Mouse (Mus musculus) spleen, adult 12 weeks (tissue): ENCODE measurements at regions not wholly inside any gene's neighbourhood (a gene's known extent, or its start where the extent isn't known, plus 50 kb on each side); places are given as distances from the start of the nearest gene placed in this dataset.
A peak's percentile ranks its signal among the peaks of the same experiment; 100 is the strongest.

Experiments used
- DNase-seq: peaks from one replicate; pipeline ENCODE4 v3.0.0; 2022; ENCODE audit warnings: low spot score

- no peak for DNase-seq
These were observed 194.4 kb upstream of the Ppp6c start for GRCm38 (mm10) chr2:39420696-39421095.

GRCm38 (mm10) chr2:39400336-39400735 lies 174.1 kb upstream of the Ppp6c start:
- no peak for DNase-seq

- no peak for DNase-seq
These were observed 173.3 kb upstream of the Ppp6c start for GRCm38 (mm10) chr2:39399523-39399922.

- DNase-seq, result no peak
These were observed 168.4 kb upstream of the Ppp6c start for GRCm38 (mm10) chr2:39394643-39395042.

- no peak for DNase-seq
These were observed 151.0 kb upstream of the Ppp6c start for GRCm38 (mm10) chr2:39377264-39377663.

- DNase-seq, result peak; percentile 86
These were observed 147.0 kb upstream of the Ppp6c start for GRCm38 (mm10) chr2:39373068-39373779.

GRCm38 (mm10) chr2:39344207-39344606 lies 118.0 kb upstream of the Ppp6c start:
- DNase-seq, result no peak

GRCm38 (mm10) chr2:39340406-39340805 lies 114.2 kb upstream of the Ppp6c start:
- no peak for DNase-seq

- no peak for DNase-seq
These were observed 112.8 kb upstream of the Ppp6c start for GRCm38 (mm10) chr2:39338832-39339649.

GRCm38 (mm10) chr2:39337524-39337923 lies 111.3 kb upstream of the Ppp6c start:
- DNase-seq, result no peak

- DNase-seq, result peak; percentile 26
These were observed 99.7 kb upstream of the Ppp6c start for GRCm38 (mm10) chr2:39325715-39326493.

GRCm38 (mm10) chr2:39325122-39325521 lies 98.9 kb upstream of the Ppp6c start:
- DNase-seq, result peak; percentile 42

GRCm38 (mm10) chr2:39299798-39300382 lies 73.6 kb upstream of the Ppp6c start:
- DNase-seq, result no peak

- DNase-seq, result no peak
These were observed 73.0 kb upstream of the Ppp6c start for GRCm38 (mm10) chr2:39299290-39299689.

GRCm38 (mm10) chr2:39295435-39295834 lies 69.2 kb upstream of the Ppp6c start:
- DNase-seq, result no peak

- DNase-seq, result no peak
These were observed 52.0 kb upstream of the Ppp6c start for GRCm38 (mm10) chr2:39278218-39278617.
